8 mouse cellular contexts compared by ENCODE assay signal in genomic region chr9:14500916-14501424, GRCm38 (mm10). TPM values are rescaled to one million over a fixed set of nuclear protein-coding genes. Genes with fewer than 3 reads are reported as not detected.
DNase-seq lines count a peak whose midpoint lies in the region; ATAC-seq and TF ChIP-seq lines count a peak whose summit lies in the region.

No protein-coding gene starts in this region.

- no peak for ATAC-seq in hindbrain, embryonic 12.5 days (ENCODE audit: low FRiP score)
- no peak for ATAC-seq in midbrain, embryonic 14.5 days (ENCODE audit: low FRiP score, low TSS enrichment)
- ATAC-seq in CD4-positive, CD25-positive, alpha-beta regulatory T cell, adult 4 months = no peak

- peak overlapping the region; percentile 86 for H3K9ac ChIP-seq in hindbrain, embryonic 12.5 days
- peak overlapping the region; percentile 74 for H3K9ac ChIP-seq in midbrain, embryonic 14.5 days (replicated peaks; ENCODE audit: low read length)

- no peaks in the 10 kb centered on the region for H3K27me3 ChIP-seq in kidney, adult 2 months (replicated peaks; ENCODE audit: control insufficient read depth, insufficient read depth, low read length)
- no peaks in the 10 kb centered on the region for H3K27me3 ChIP-seq in hindbrain, embryonic 12.5 days
- no peaks in the 10 kb centered on the region for H3K27me3 ChIP-seq in midbrain, embryonic 14.5 days (ENCODE audit: control insufficient read depth, insufficient read depth, low read length)

- no peak for DNase-seq in kidney, adult 2 months
- no peak for DNase-seq in kidney, postnatal 4 days
- peak; percentile 28 for DNase-seq in adipocyte (ENCODE audit: low spot score)
- DNase-seq in midbrain, embryonic 14.5 days = no peak
- no peak for DNase-seq in yolk sac, embryonic 10.5 days (ENCODE audit: low spot score)
- DNase-seq in urinary bladder, postnatal 10 days (ENCODE audit: low spot score) = no peak

- TF ChIP-seq CTCF in kidney, adult 2 months (conservative IDR thresholded peaks at IDR 0.05; ENCODE audit: insufficient read depth, insufficient read length, low read depth, low read length) = no peak

- H3K4me2 ChIP-seq in hindbrain, embryonic 12.5 days (replicated peaks) = peak overlapping the region; percentile 72
- H3K4me2 ChIP-seq in midbrain, embryonic 14.5 days (ENCODE audit: low read length) = peak overlapping the region; percentile 86

- H3K36me3 ChIP-seq in kidney, adult 2 months (ENCODE audit: control insufficient read depth, insufficient read depth, low read length) = peaks cover 4% of the 10 kb centered on the region; the same call in 1 of the 2 replicates
- peaks cover 38% of the 10 kb centered on the region for H3K36me3 ChIP-seq in hindbrain, embryonic 12.5 days
- H3K36me3 ChIP-seq in midbrain, embryonic 14.5 days (ENCODE audit: control insufficient read depth, insufficient read depth, low read length) = peaks cover 34% of the 10 kb centered on the region

- TF ChIP-seq POLR2A in kidney, adult 2 months (IDR thresholded peaks at IDR 0.05; ENCODE audit: low read depth, low read length) = no peak

- peak overlapping the region; percentile 8; the same call in 1 of the 2 replicates for H3K27ac ChIP-seq in kidney, adult 2 months (ENCODE audit: insufficient read depth, low read depth, low read length)
- H3K27ac ChIP-seq in hindbrain, embryonic 12.5 days = peak overlapping the region; percentile 78
- peak overlapping the region; percentile 70 for H3K27ac ChIP-seq in midbrain, embryonic 14.5 days (replicated peaks; ENCODE audit: low read depth, low read length)

- 2% methylated on average over 10 of the region's 10 CpGs for WGBS in kidney, adult 2 months
- WGBS in hindbrain, embryonic 12.5 days = 4% methylated on average over 10 of the region's 10 CpGs
- 5% methylated on average over 10 of the region's 10 CpGs for WGBS in midbrain, embryonic 14.5 days

- no peaks in the 10 kb centered on the region for H3K9me3 ChIP-seq in hindbrain, embryonic 12.5 days (replicated peaks)
- H3K9me3 ChIP-seq in midbrain, embryonic 14.5 days (ENCODE audit: control insufficient read depth, low read length) = no peaks in the 10 kb centered on the region

- H3K4me1 ChIP-seq in kidney, adult 2 months (ENCODE audit: control insufficient read depth, insufficient read depth, low read length) = no peaks in the 10 kb centered on the region
- peaks cover 9% of the 10 kb centered on the region for H3K4me1 ChIP-seq in hindbrain, embryonic 12.5 days
- H3K4me1 ChIP-seq in midbrain, embryonic 14.5 days (ENCODE audit: control insufficient read depth, insufficient read depth, low read length) = peaks cover 9% of the 10 kb centered on the region; the same call in 1 of the 2 replicates

- H3K4me3 ChIP-seq in kidney, adult 2 months (ENCODE audit: insufficient read depth, low read depth, low read length) = peak overlapping the region; percentile 99
- peak overlapping the region; percentile 85 for H3K4me3 ChIP-seq in hindbrain, embryonic 12.5 days
- H3K4me3 ChIP-seq in midbrain, embryonic 14.5 days (replicated peaks; ENCODE audit: low read depth, low read length) = peak overlapping the region; percentile 80

RNA-seq across cellular contexts. Expression of gene Cwc15, which starts 0.6 kb away (rescaled TPM):
- 14.6 and 20.0 TPM in 2 replicates for polyA plus RNA-seq in kidney, adult 2 months (2012; rRNA removed)
- polyA plus RNA-seq in hindbrain, embryonic 12.5 days (2016; fragmentation: Nextera tagmentation; extraction: Ambion mirVana) = 174 and 177 TPM in 2 replicates
- 150 and 154 TPM in 2 replicates for polyA plus RNA-seq in midbrain, embryonic 14.5 days (2014; fragmentation: Nextera tagmentation; extraction: Ambion mirVana)
- 100 to 1,000 TPM; 189 to 201 TPM for polyA plus RNA-seq in CD4-positive, CD25-positive, alpha-beta regulatory T cell, adult 4 months (2017; shearing (Covaris generic))

RNA-seq across cellular contexts. Expression of gene Kdm4d, which starts 0.7 kb away (rescaled TPM):
- 0.09 and 0.19 TPM in 2 replicates for polyA plus RNA-seq in kidney, adult 2 months (2012; rRNA removed)
- 0.19 and 0.43 TPM in 2 replicates for polyA plus RNA-seq in hindbrain, embryonic 12.5 days (2016; fragmentation: Nextera tagmentation; extraction: Ambion mirVana)
- polyA plus RNA-seq in midbrain, embryonic 14.5 days (2014; fragmentation: Nextera tagmentation; extraction: Ambion mirVana) = 0.45 and 0.98 TPM in 2 replicates
- polyA plus RNA-seq in CD4-positive, CD25-positive, alpha-beta regulatory T cell, adult 4 months (2017; shearing (Covaris generic)) = 1 to 10 TPM; 2.4 to 2.5 TPM

Comparison
In these comparisons a context has a peak if more than half of its experiments do, and no peak if none do; other contexts are left out.
1. H3K27ac ChIP-seq: peak in every context shown above with its lines; median percentile 78 in hindbrain, embryonic 12.5 days; 70 in midbrain, embryonic 14.5 days; 8 in kidney, adult 2 months.